Mouse (Mus musculus) heart, adult 2 months (tissue): ENCODE measurements around the gene Cnbd2. TPM values are rescaled to one million over a fixed set of nuclear protein-coding genes. Genes with fewer than 3 reads are reported as not detected.

Experiments
- DNase-seq, 2 experiments: peaks; one replicate each; pipeline ENCODE4 v3.0.0; 2021
- H3K27ac ChIP-seq: fragments of 200-600 bp; 2 replicates; pipeline ENCODE4 v1.8.1; 2022
- H3K27me3 ChIP-seq: fragments of 200-500 bp; 2 replicates; pipeline ENCODE4 v1.6.1; 2012; ENCODE audit warnings: mild to moderate bottlenecking, low read length, inconsistent platforms, mixed read lengths; ENCODE audit not compliant: control insufficient read depth, insufficient read depth
- H3K36me3 ChIP-seq: fragments of 200-500 bp; 2 replicates; pipeline ENCODE4 v1.6.1; 2012; ENCODE audit warnings: low read length, inconsistent platforms; ENCODE audit not compliant: control insufficient read depth, insufficient read depth
- H3K4me1 ChIP-seq: fragments of 200-500 bp; 2 replicates; pipeline ENCODE4 v1.6.1; 2011; ENCODE audit warnings: low read length; ENCODE audit not compliant: control insufficient read depth, insufficient read depth
- H3K4me3 ChIP-seq: fragments of 200-600 bp; 2 replicates; pipeline ENCODE4 v1.8.1; 2022
- H3K79me2 ChIP-seq: fragments of 200-500 bp; replicated peaks from 2 replicates; pipeline ENCODE4 v1.6.1; 2012; ENCODE audit warnings: mild to moderate bottlenecking, inconsistent platforms, low read length, moderate library complexity, mixed read lengths; ENCODE audit not compliant: control insufficient read depth, insufficient read depth
- H3K9ac ChIP-seq: fragments of 200-500 bp; 2 replicates; pipeline ENCODE4 v1.6.1; 2012; ENCODE audit warnings: low read depth, mild to moderate bottlenecking, control low read depth, inconsistent platforms, low read length, mixed read lengths
- CTCF ChIP-seq: fragments of 200-600 bp; IDR thresholded peaks from 2 replicates; pipeline ENCODE4 v1.8.1; 2022; ENCODE audit warnings: antibody characterized with exemption, mild to moderate bottlenecking, moderate library complexity
- EP300 ChIP-seq: fragments of 200-500 bp; IDR thresholded peaks from 2 replicates; pipeline ENCODE4 v1.6.1; 2011; ENCODE audit warnings: low read depth, low read length, control low read depth; ENCODE audit not compliant: insufficient read depth
- POLR2A ChIP-seq: fragments of 200-500 bp; IDR thresholded peaks from 2 replicates; pipeline ENCODE4 v1.6.1; 2011; ENCODE audit warnings: mild to moderate bottlenecking, low read depth, low read length, control low read depth; ENCODE audit not compliant: insufficient read depth
- WGBS: fragments of 180-500 bp; shearing (Covaris S2); methylation state at CpG from one replicate; pipeline ENCODE4 v1.1.7; 2018; 5-methylcytosine and 5-hydroxymethylcytosine counted together
- intact Hi-C: fragments of 180-260 bp; cut with DNase I; formaldehyde crosslinking; loops from one replicate; pipeline ENCODE4 v1.15.1; 2025
- long read RNA-seq: library from polyadenylated mRNA; stranded (forward); transcript quantifications from one replicate; pipeline ENCODE4 v2.0.0, GENCODE M21; 2021
- polyA plus RNA-seq: library from polyadenylated mRNA; depleted of rRNA; stranded (reverse); fragments of >200 nt; gene quantifications from 2 replicates; pipeline ENCODE4 v1.2.3, GENCODE M21; 2012; rRNA removed
- total RNA-seq, 2 experiments: library from RNA; stranded (reverse); gene quantifications; 2 replicates each; pipeline ENCODE4 v1.2.3; 2021

Cnbd2 gene
- 1 to 10 TPM in 1 of 2 experiments, under 1 TPM in 1; 0.89 to 1.0 TPM for total RNA-seq
- polyA plus RNA-seq, result 0.92 and 0.94 TPM in 2 replicates
- long read RNA-seq, partial matches to known transcripts, result 0 of 1 reads
- long read RNA-seq, other reads (novel, unspliced or antisense), result 1 of 1 reads

- Histone ChIP-seq H3K4me1 (peaks cover 2% of the 10 kb centered on the region; the same call in 1 of the 2 replicates), H3K27ac (peak within 1 kb of the TSS; percentile 92), H3K9ac (peak within 1 kb of the TSS; percentile 76), H3K36me3 (no peaks in the 10 kb centered on the region), H3K4me3 (peak within 1 kb of the TSS; percentile 71), H3K79me2 (no peaks in the 10 kb centered on the region), H3K27me3 (no peaks in the 10 kb centered on the region)
- peak; percentile 87 to 89 for DNase-seq
- WGBS, result under 1% methylated on average over 49 of the region's 49 CpGs
- intact Hi-C loops, result no loop called here
- peak; percentile 27 for TF ChIP-seq CTCF
- TF ChIP-seq EP300, result 0 out of 2 replicates have a peak, but pooled peaks have one; percentile 47
- TF ChIP-seq POLR2A, result peak; percentile 81
These were observed at the start of gene Cnbd2, which contains the start of gene Scand1 for GRCm38 (mm10) chr2:156312297-156312897. Gene Cnbd2, plus strand, starts transcription at chr2:156312299. Gene Scand1, minus strand, starts transcription at chr2:156312704.

- intact Hi-C loops, result no loop called here
- Histone ChIP-seq H3K4me1 (peaks cover 5% of the 10 kb centered on the region), H3K36me3 (peaks cover 5% of the 10 kb centered on the region), H3K79me2 (no peaks in the 10 kb centered on the region), H3K9ac (no peak overlapping the region), H3K27ac (no peak overlapping the region), H3K27me3 (no peaks in the 10 kb centered on the region), H3K4me3 (no peak overlapping the region)
- no peak for DNase-seq
- WGBS, result 84% methylated on average over 4 of the region's 4 CpGs
- TF ChIP-seq CTCF (no peak), EP300 (no peak), POLR2A (no peak)
These were observed 48.8 kb upstream of the Cnbd2 start for GRCm38 (mm10) chr2:156263204-156263893.

- H3K36me3 ChIP-seq, result no peaks in the 10 kb centered on the region
- no peak for DNase-seq
- no peak overlapping the region for H3K27ac ChIP-seq
- 96% methylated on average over 9 of the region's 9 CpGs for WGBS
- TF ChIP-seq POLR2A (no peak), CTCF (no peak), EP300 (no peak)
- no peaks in the 10 kb centered on the region for H3K79me2 ChIP-seq
- intact Hi-C loops, result no loop called here
- H3K4me1 ChIP-seq, result no peaks in the 10 kb centered on the region
- no peak overlapping the region for H3K4me3 ChIP-seq
- H3K9ac ChIP-seq, result no peak overlapping the region
- no peaks in the 10 kb centered on the region for H3K27me3 ChIP-seq
These were observed 44.5 kb upstream of the Cnbd2 start for GRCm38 (mm10) chr2:156267636-156268035.

GRCm38 (mm10) chr2:156272553-156272952 is 39.5 kb upstream of the Cnbd2 start:
- no peak overlapping the region for H3K4me3 ChIP-seq
- no peaks in the 10 kb centered on the region for H3K27me3 ChIP-seq
- no peak overlapping the region for H3K27ac ChIP-seq
- DNase-seq, result no peak
- intact Hi-C loops, result no loop called here
- H3K79me2 ChIP-seq, result no peaks in the 10 kb centered on the region
- H3K9ac ChIP-seq, result no peak overlapping the region
- H3K4me1 ChIP-seq, result no peaks in the 10 kb centered on the region
- H3K36me3 ChIP-seq, result no peaks in the 10 kb centered on the region
- TF ChIP-seq EP300, result no peak
- TF ChIP-seq POLR2A, result no peak
- no peak for TF ChIP-seq CTCF
- 76% methylated on average over 6 of the region's 6 CpGs for WGBS

- no peak overlapping the region for H3K4me3 ChIP-seq
- peaks cover 4% of the 10 kb centered on the region for H3K4me1 ChIP-seq
- H3K27me3 ChIP-seq, result no peaks in the 10 kb centered on the region
- H3K27ac ChIP-seq, result peak overlapping the region; percentile 79
- WGBS, result 6% methylated on average over 4 of the region's 4 CpGs
- TF ChIP-seq EP300 (peak; percentile 99), CTCF (peak; percentile 97), POLR2A (peak; percentile 68)
- intact Hi-C loops, result loop anchor here (2.0 to 5.0 kb wide), 4 partner anchors 81 to 316 kb away; partner anchors contain the start of genes Nfs1, Phf20, Rbm39 and Romo1
- no peaks in the 10 kb centered on the region for H3K79me2 ChIP-seq
- H3K36me3 ChIP-seq, result peaks cover 2% of the 10 kb centered on the region; the same call in 1 of the 2 replicates
- peak overlapping the region; percentile 31 for H3K9ac ChIP-seq
- DNase-seq, result peak; percentile 80 to 86
These were observed 33.7 kb upstream of the Cnbd2 start for GRCm38 (mm10) chr2:156278226-156279017.
